Mouse (Mus musculus) left cerebral cortex, postnatal 4 days (tissue): ENCODE measurements around the gene Cacna1h. TPM values are rescaled to one million over a fixed set of nuclear protein-coding genes. Genes with fewer than 3 reads are reported as not detected.

ENCODE experiments used
- DNase-seq: peaks from one replicate; pipeline ENCODE4 v3.0.0-alpha.2; 2022
- intact Hi-C: fragments of 180-260 bp; cut with DNase I; formaldehyde crosslinking; loops from one replicate; pipeline ENCODE4 v1.15.1; 2025
- total RNA-seq, 2 experiments: library from RNA; stranded (reverse); gene quantifications; 2 replicates each; pipeline ENCODE4 v1.2.3; 2021

Cacna1h gene
- total RNA-seq, 2 experiments from 2014 or later: 96.9 to 103 TPM

DNA sequence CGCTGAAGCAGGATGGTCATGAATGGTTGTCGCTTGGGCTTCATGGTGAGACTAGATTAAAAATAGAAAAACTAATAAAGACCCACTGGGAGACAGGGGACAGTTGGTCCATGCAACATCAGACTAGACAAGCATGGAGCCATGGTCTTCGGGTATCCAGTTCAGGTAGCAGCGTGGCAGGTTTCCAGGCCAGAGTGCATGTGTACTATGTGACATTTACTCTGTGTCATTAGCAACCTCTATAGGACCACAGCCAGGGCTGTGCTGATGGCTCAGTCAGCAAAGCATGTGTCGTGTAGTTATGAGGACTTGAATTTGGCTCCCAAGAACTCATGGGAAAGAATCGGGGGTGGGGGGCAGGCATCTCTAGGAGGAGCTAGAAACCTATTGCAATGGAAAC, 93.6 kb downstream of the Cacna1h start:
- intact Hi-C loops: no loop called here
- no peak for DNase-seq

DNA sequence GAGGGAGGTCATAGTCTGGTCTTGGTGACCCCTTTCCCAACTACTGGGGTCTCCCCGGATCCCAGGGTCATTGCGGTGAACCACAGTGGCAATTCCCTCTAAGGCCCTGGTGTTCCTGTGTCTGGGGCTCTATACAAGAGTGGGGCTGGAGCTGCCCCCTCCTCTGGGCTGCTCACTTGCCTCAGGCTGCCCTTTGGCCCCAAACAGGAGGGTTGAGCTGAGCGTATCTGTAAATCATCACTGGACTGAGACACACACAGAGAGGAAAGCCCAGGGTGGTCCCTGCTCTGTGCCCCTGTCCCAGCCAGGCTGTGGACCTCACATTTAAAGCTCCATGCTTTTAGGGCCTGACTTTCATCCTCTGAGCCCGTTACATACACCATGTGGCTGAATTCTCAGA, 95.4 kb downstream of the Cacna1h start:
- intact Hi-C loops: no loop called here
- no peak for DNase-seq

DNA sequence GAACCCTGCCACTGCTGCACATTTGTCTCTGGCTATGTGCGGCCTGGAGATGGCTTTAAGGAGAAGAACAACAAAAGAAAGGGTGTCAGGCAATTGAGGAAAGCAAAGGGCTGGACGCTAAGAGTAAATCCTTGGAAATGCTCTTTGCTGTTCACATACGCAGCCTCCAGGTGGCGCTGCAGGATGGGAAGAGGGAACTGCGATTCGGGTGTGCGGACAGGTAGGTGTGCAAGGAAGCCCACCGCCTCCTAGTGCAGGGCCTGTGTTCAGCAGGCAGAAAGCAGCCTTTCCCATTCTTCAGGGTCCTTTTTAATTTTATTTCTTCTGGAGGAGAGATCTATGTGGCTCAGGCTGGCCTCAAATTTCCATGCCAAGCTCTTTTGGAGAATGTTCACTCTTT, 99.6 kb downstream of the Cacna1h start:
- DNase-seq: peak; percentile 79
- intact Hi-C loops: loop anchor here (5.0 kb wide), 1 partner anchor 138 kb away; no protein-coding TSS in a partner anchor

DNA sequence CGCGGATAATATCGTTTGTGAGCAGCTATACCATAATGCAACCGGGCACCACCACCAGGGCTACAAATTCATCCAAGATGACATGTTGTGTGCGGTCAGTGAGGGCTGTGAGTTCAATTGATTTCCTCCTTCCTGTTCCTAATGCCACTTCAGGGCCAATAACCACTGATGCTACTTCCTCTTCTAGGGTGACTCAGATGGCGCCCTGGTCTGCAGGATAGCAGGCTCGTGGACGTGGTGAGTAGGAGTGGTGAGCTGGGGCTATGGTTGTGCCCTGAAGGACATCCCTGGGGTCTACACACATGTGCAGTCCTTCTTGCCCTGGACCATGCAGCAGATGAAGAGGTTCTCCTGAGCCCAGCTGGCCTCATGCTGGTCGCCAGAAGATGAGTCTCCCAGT, 101.3 kb downstream of the Cacna1h start:
- DNase-seq: no peak
- intact Hi-C loops: loop anchor here (5.0 kb wide), 1 partner anchor 140 kb away; no protein-coding TSS in a partner anchor

Other genes starting within 250 kb of the Cacna1h start
- 10 to 100 TPM; 16.8 to 18.6 TPM for gene BC003965, start 249.2 kb downstream of the Cacna1h start, total RNA-seq
- 10 to 100 TPM; 23.5 to 26.9 TPM for gene Unkl, start 245.4 kb downstream of the Cacna1h start, total RNA-seq
- gene Gnptg, start 193.7 kb downstream of the Cacna1h start, total RNA-seq: 10 to 100 TPM; 54.6 to 56.0 TPM
- 10 to 100 TPM; 29.7 to 33.8 TPM for gene Tsr3, start 193.6 kb downstream of the Cacna1h start, total RNA-seq
- gene Baiap3, start 177.4 kb downstream of the Cacna1h start, total RNA-seq: 10 to 100 TPM in 1 of 2 experiments, 1 to 10 TPM in 1; 5.2 to 24.2 TPM
- gene Ube2i, start 159.2 kb downstream of the Cacna1h start, total RNA-seq: 100 to 1,000 TPM; 297 to 302 TPM
- 1 to 10 TPM; 1.2 to 1.3 TPM for gene Prss34, start 135.4 kb downstream of the Cacna1h start, total RNA-seq
- gene Prss28, start 125.1 kb downstream of the Cacna1h start, total RNA-seq: not detected
- gene Prss29, start 115.1 kb downstream of the Cacna1h start, total RNA-seq: not detected
- 1 to 10 TPM in 1 of 2 experiments, under 1 TPM in 1; 0.62 to 2.5 TPM for gene Tpsab1, start 88.2 kb downstream of the Cacna1h start, total RNA-seq
- gene Tpsb2, start 67.5 kb downstream of the Cacna1h start, total RNA-seq: 10 to 100 TPM in 1 of 2 experiments, 1 to 10 TPM in 1; 8.1 to 16.4 TPM
- gene Tpsg1, start 64.5 kb downstream of the Cacna1h start, total RNA-seq: not detected
- 1 to 10 TPM in 1 of 2 experiments, under 1 TPM in 1; 0.70 to 1.6 TPM for gene Tekt4, start 20.8 kb upstream of the Cacna1h start, total RNA-seq
- gene Sstr5, start 63.5 kb upstream of the Cacna1h start, total RNA-seq: under 1 TPM; 0.58 to 0.72 TPM
- 10 to 100 TPM; 29.9 to 38.1 TPM for gene Sox8, start 136.9 kb upstream of the Cacna1h start, total RNA-seq
- gene Lmf1, start 145.3 kb upstream of the Cacna1h start, total RNA-seq: 10 to 100 TPM; 19.4 to 21.5 TPM